Mouse (Mus musculus): ENCODE measurements around the gene Hspa1b. TPM values are rescaled to one million over a fixed set of nuclear protein-coding genes. Genes with fewer than 3 reads are reported as not detected.

Gene Hspa1b
- total and polyA plus RNA-seq, 3 experiments: 0.08 to 0.15 TPM; not detected in 1

GRCm38 (mm10) chr17:35004075-35004717 lies 45.2 kb upstream of the Hspa1b start (continued):
- TF ChIP-seq ETS1 (conservative IDR thresholded peaks at IDR 0.05; ENCODE audit: low read depth, low read length) (no peak), NRF1 (IDR thresholded peaks at IDR 0.05; ENCODE audit: low read depth, low read length) (no peak), RAD21 (IDR thresholded peaks at IDR 0.05; ENCODE audit: low read depth, low read length) (no peak), UBTF (IDR thresholded peaks at IDR 0.05; ENCODE audit: low read depth, low read length) (no peak), RCOR1 (conservative IDR thresholded peaks at IDR 0.05; ENCODE audit: low read depth, low read length) (no peak), ZKSCAN1 (IDR thresholded peaks at IDR 0.05; ENCODE audit: borderline replicate concordance, low read depth, low read length) (no peak), USF2 (conservative IDR thresholded peaks at IDR 0.05; ENCODE audit: low read depth, low read length) (no peak), EP300 (IDR thresholded peaks at IDR 0.05; ENCODE audit: low read length) (no peak), POLR2A (IDR thresholded peaks at IDR 0.05; ENCODE audit: low read depth, low read length) (peak; percentile 23; the same call in 1 of the 2 replicates), NELFE (IDR thresholded peaks at IDR 0.05; ENCODE audit: low read depth, low read length) (no peak)

- Histone ChIP-seq H3K79me2 (replicated peaks; ENCODE audit: control insufficient read depth, extremely low read depth, insufficient read depth, poor library complexity, severe bottlenecking) (peaks cover 37% of the 10 kb centered on the region), H3K27ac (ENCODE audit: insufficient read depth, low read depth) (peak overlapping the region; percentile 100), H3K4me2 (ENCODE audit: insufficient read depth, low read depth, poor library complexity, severe bottlenecking) (peak overlapping the region; percentile 88), H3K9me3 (replicated peaks; ENCODE audit: low read length) (peaks cover 18% of the 10 kb centered on the region), H3K36me3 (replicated peaks in 1 of 2; ENCODE audit: control insufficient read depth in 1 of 2, insufficient read depth in 1 of 2, low read length in 1 of 2) (peaks cover 42 to 57% of the 10 kb centered on the region in 2 experiments), H3K4me3 (replicated peaks in 1 of 3; ENCODE audit: low read depth in 2 of 3, low read length in 2 of 3, poor library complexity in 1 of 3) (peak overlapping the region; percentile 84 to 94 (median 86)), H3K4me1 (ENCODE audit: control insufficient read depth in 1 of 2, insufficient read depth in 2 of 2) (peaks cover 8 to 20% of the 10 kb centered on the region in 2 experiments; a peak in 3 of 4 replicates), H3K27me3 (replicated peaks) (no peaks in the 10 kb centered on the region), H3K9ac (ENCODE audit: insufficient read depth, low read depth) (peak overlapping the region; percentile 100)
- DNase-seq (ENCODE audit: extremely low read depth): peak; percentile 45
- dilution Hi-C loops (cut with MboI; ENCODE audit: extremely low pct_ligation_motif_present, extremely low pct_unique_long_range_greater_than_20kb, low sequenced_read_pairs): no loop called here
- in situ Hi-C loops (cut with MboI; ENCODE audit: low pct_ligation_motif_present, low pct_unique_long_range_greater_than_20kb, low sequenced_read_pairs): no loop called here
- TF ChIP-seq CHD1 (IDR thresholded peaks at IDR 0.05; ENCODE audit: low read depth, low read length) (no peak; the same call in 1 of the 2 replicates), POLR2A (IDR thresholded peaks at IDR 0.05; ENCODE audit: low read depth, low read length) (peak; percentile 40; the same call in 1 of the 2 replicates), TCF12 (IDR thresholded peaks at IDR 0.05; ENCODE audit: low read depth, low read length) (no peak; the same call in 1 of the 2 replicates), ETS1 (conservative IDR thresholded peaks at IDR 0.05; ENCODE audit: low read depth, low read length) (no peak), BHLHE40 (IDR thresholded peaks at IDR 0.05; ENCODE audit: low read depth, low read length) (no peak), MYC (IDR thresholded peaks at IDR 0.05; ENCODE audit: low read depth, low read length) (peak; percentile 64), SIN3A (IDR thresholded peaks at IDR 0.05; ENCODE audit: low read length) (peak; percentile 52; the same call in 1 of the 2 replicates), JUN (IDR thresholded peaks at IDR 0.05; ENCODE audit: insufficient read depth, low read depth, low read length) (no peak), PAX5 (IDR thresholded peaks at IDR 0.05; ENCODE audit: low read length) (no peak), JUND (conservative IDR thresholded peaks at IDR 0.05; ENCODE audit: low read depth, low read length) (no peak), E2F4 (IDR thresholded peaks at IDR 0.05; ENCODE audit: insufficient replicate concordance, low read depth, low read length) (no peak), SMC3 (IDR thresholded peaks at IDR 0.05; ENCODE audit: low read depth, low read length) (no peak), MAFK (IDR thresholded peaks at IDR 0.05; ENCODE audit: insufficient replicate concordance, low read length) (no peak), ZNF384 (IDR thresholded peaks at IDR 0.05; ENCODE audit: low read depth, low read length) (no peak), CHD2 (IDR thresholded peaks at IDR 0.05; ENCODE audit: low read length) (no peak), POLR2AphosphoS2 (IDR thresholded peaks at IDR 0.05; ENCODE audit: low read depth, low read length) (no peak; the same call in 1 of the 2 replicates), EP300 (IDR thresholded peaks at IDR 0.05; ENCODE audit: low read length) (no peak), NELFE (IDR thresholded peaks at IDR 0.05; ENCODE audit: low read depth, low read length) (no peak), MAZ (IDR thresholded peaks at IDR 0.05; ENCODE audit: low read depth, low read length) (no peak), RAD21 (IDR thresholded peaks at IDR 0.05; ENCODE audit: low read depth, low read length) (no peak), TBP (conservative IDR thresholded peaks at IDR 0.05; ENCODE audit: low read depth, low read length) (0 out of 2 replicates have a peak, but pooled peaks have one; percentile 19), IRF4 (IDR thresholded peaks at IDR 0.05; ENCODE audit: low read depth, low read length) (no peak), MXI1 (IDR thresholded peaks at IDR 0.05; ENCODE audit: low read depth, low read length) (peak; percentile 45; the same call in 1 of the 2 replicates), UBTF (IDR thresholded peaks at IDR 0.05; ENCODE audit: low read depth, low read length) (no peak), CTCF (conservative IDR thresholded peaks at IDR 0.05 in 1 of 2, IDR thresholded peaks at IDR 0.05 in 1 of 2; ENCODE audit: low read depth in 2 of 2, low read length in 2 of 2) (no peak), RCOR1 (conservative IDR thresholded peaks at IDR 0.05; ENCODE audit: low read depth, low read length) (no peak), NRF1 (IDR thresholded peaks at IDR 0.05; ENCODE audit: low read depth, low read length) (no peak), KAT2A (IDR thresholded peaks at IDR 0.05; ENCODE audit: insufficient replicate concordance, low read length) (no peak), USF1 (IDR thresholded peaks at IDR 0.05; ENCODE audit: low read depth, low read length) (no peak), USF2 (conservative IDR thresholded peaks at IDR 0.05; ENCODE audit: low read depth, low read length) (no peak), ZMIZ1 (IDR thresholded peaks at IDR 0.05; ENCODE audit: low read depth, low read length) (no peak), GABPA (IDR thresholded peaks at IDR 0.05; ENCODE audit: insufficient replicate concordance, low read depth, low read length) (no peak)
Observed at GRCm38 (mm10) chr17:35003022-35003838, 44.2 kb upstream of the Hspa1b start.
